21 mouse cellular contexts compared by ENCODE assay signal in the genomic region with DNA sequence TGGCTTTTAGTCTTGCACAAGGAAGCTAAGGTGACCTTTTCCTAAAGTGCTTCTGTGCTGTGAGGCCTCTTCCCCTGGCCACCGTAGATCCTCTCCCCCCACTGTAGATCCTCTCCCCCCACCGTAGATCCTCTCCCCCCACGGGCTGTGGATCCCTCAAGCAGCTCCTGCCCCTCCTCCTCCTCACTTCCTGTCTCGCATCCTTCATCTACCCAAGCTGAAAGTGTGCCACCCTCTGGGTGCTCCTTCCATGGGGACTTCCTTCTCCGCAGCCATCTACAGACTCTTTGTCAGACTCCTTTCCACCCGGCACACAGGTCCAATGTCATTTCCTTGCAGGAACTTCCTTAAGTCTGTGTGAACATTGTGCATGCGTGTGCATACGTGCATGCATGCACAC. TPM values are rescaled to one million over a fixed set of nuclear protein-coding genes. Genes with fewer than 3 reads are reported as not detected.
DNase-seq lines count a peak whose midpoint lies in the region; ATAC-seq lines count a peak whose summit lies in the region.
"Had no signal": no experiment of that assay in that cellular context is flagged by ENCODE, and none has a peak within 500 bp of the region (broad histone marks: within the 10 kb centered on the region; RNA-seq: fewer than 3 reads in every experiment).

No protein-coding gene starts in this region.

- H3K9ac ChIP-seq in heart, embryonic 13.5 days, result no peak overlapping the region
- H3K9ac ChIP-seq in limb, embryonic 13.5 days, result no peak overlapping the region
- H3K9ac ChIP-seq: forebrain, embryonic 13.5 days; lung, embryonic 14.5 days; midbrain, embryonic 12.5 days; neural tube, embryonic 12.5 days had no signal

- no peaks in the 10 kb centered on the region for H3K9me3 ChIP-seq in heart, embryonic 13.5 days
- no peaks in the 10 kb centered on the region for H3K9me3 ChIP-seq in limb, embryonic 13.5 days
- no peaks in the 10 kb centered on the region for H3K9me3 ChIP-seq in midbrain, embryonic 10.5 days (replicated peaks)
- H3K9me3 ChIP-seq: forebrain, embryonic 13.5 days; hindbrain, embryonic 10.5 days; midbrain, embryonic 12.5 days; neural tube, embryonic 12.5 days had no signal

- H3K4me1 ChIP-seq in heart, embryonic 13.5 days, result peaks cover 68% of the 10 kb centered on the region
- H3K4me1 ChIP-seq in limb, embryonic 13.5 days, result peaks cover 30% of the 10 kb centered on the region
- H3K4me1 ChIP-seq in midbrain, embryonic 10.5 days, result peaks cover 6% of the 10 kb centered on the region
- H3K4me1 ChIP-seq: forebrain, embryonic 13.5 days had no signal

- H3K36me3 ChIP-seq in heart, embryonic 13.5 days, result peaks cover 69% of the 10 kb centered on the region
- peaks cover 88% of the 10 kb centered on the region for H3K36me3 ChIP-seq in limb, embryonic 13.5 days
- peaks cover 91% of the 10 kb centered on the region for H3K36me3 ChIP-seq in midbrain, embryonic 10.5 days

- peak overlapping the region; percentile 74; the same call in 1 of the 2 replicates for H3K27ac ChIP-seq in heart, embryonic 13.5 days (replicated peaks)
- H3K27ac ChIP-seq in limb, embryonic 13.5 days, result peak overlapping the region; percentile 48; the same call in 1 of the 2 replicates
- H3K27ac ChIP-seq in midbrain, embryonic 10.5 days (replicated peaks), result no peak overlapping the region
- H3K27ac ChIP-seq: forebrain, embryonic 13.5 days; hindbrain, embryonic 10.5 days; hindbrain, postnatal 0 days; kidney, postnatal 0 days; midbrain, embryonic 12.5 days; neural tube, embryonic 12.5 days had no signal

- DNase-seq in adrenal gland, postnatal 14 days, result peak; percentile 20
- no peak for DNase-seq in adrenal gland, adult 18-20 months (ENCODE audit: low spot score in 2 of 2)
- no peak for DNase-seq in heart, adult 8-10 months (ENCODE audit: low spot score)
- peak; percentile 42 for DNase-seq in thymus, postnatal 0 days (ENCODE audit: low spot score)
- DNase-seq in thymus, adult 18-20 months, result no peak
- DNase-seq in midbrain, embryonic 10.5 days (ENCODE audit: low spot score), result no peak
- DNase-seq: cerebellum, adult 2 months; gastrocnemius, postnatal 36 days; lung, embryonic 14.5 days had no signal

- 69% methylated on average over 8 of the region's 8 CpGs for WGBS in heart, embryonic 13.5 days
- WGBS in limb, embryonic 13.5 days, result 84% methylated on average over 8 of the region's 8 CpGs
- WGBS in midbrain, embryonic 10.5 days, result 85% methylated on average over 8 of the region's 8 CpGs

- no peaks in the 10 kb centered on the region for H3K27me3 ChIP-seq in heart, embryonic 13.5 days (replicated peaks)
- no peaks in the 10 kb centered on the region for H3K27me3 ChIP-seq in limb, embryonic 13.5 days
- H3K27me3 ChIP-seq in midbrain, embryonic 10.5 days (ENCODE audit: low read depth, poor library complexity, severe bottlenecking), result no peaks in the 10 kb centered on the region
- H3K27me3 ChIP-seq: CH12.LX; forebrain, embryonic 13.5 days; midbrain, embryonic 12.5 days; neural tube, embryonic 12.5 days had no signal

- H3K4me3 ChIP-seq in heart, embryonic 13.5 days, result no peak overlapping the region
- H3K4me3 ChIP-seq in limb, embryonic 13.5 days, result no peak overlapping the region
- no peak overlapping the region for H3K4me3 ChIP-seq in midbrain, embryonic 10.5 days
- H3K4me3 ChIP-seq: erythroblast, embryonic 14.5 days; forebrain, embryonic 13.5 days; hindbrain, embryonic 10.5 days; midbrain, embryonic 12.5 days; neural tube, embryonic 12.5 days had no signal

- no peak overlapping the region for H3K4me2 ChIP-seq in heart, embryonic 13.5 days
- H3K4me2 ChIP-seq in limb, embryonic 13.5 days (replicated peaks), result no peak overlapping the region
- H3K4me2 ChIP-seq: forebrain, embryonic 13.5 days; liver, embryonic 11.5 days; lung, embryonic 14.5 days; midbrain, embryonic 12.5 days; neural tube, embryonic 12.5 days had no signal

- no peak for ATAC-seq in heart, embryonic 13.5 days (ENCODE audit: extremely low read depth, insufficient number of reproducible peaks, low FRiP score, low TSS enrichment)
- no peak for ATAC-seq in limb, embryonic 13.5 days (ENCODE audit: low FRiP score, low read depth)
- ATAC-seq: forebrain, embryonic 13.5 days; hindbrain, postnatal 0 days; intestine, postnatal 0 days had no signal

RNA-seq across cellular contexts. Expression of a gene that starts 27.2 kb away (rescaled TPM):
- total RNA-seq in adrenal gland, postnatal 14 days (2021), result 25.6 and 29.0 TPM in 2 replicates
- total RNA-seq in adrenal gland, adult 18-20 months (2021), result 10 to 100 TPM; 14.1 to 18.7 TPM
- polyA plus RNA-seq in heart, embryonic 13.5 days (2015; fragmentation: Nextera tagmentation; extraction: Ambion mirVana), result 6.8 and 7.7 TPM in 2 replicates
- total RNA-seq in heart, adult 8-10 months (2022), result 1 to 10 TPM; 3.2 to 5.2 (median 4.4) TPM
- 5.7 and 6.0 TPM in 2 replicates for polyA plus RNA-seq in thymus, postnatal 0 days (2015; fragmentation: Nextera tagmentation; extraction: Ambion mirVana)
- 14.0 and 14.1 TPM in 2 replicates for polyA plus RNA-seq in limb, embryonic 13.5 days (2015; fragmentation: Nextera tagmentation; extraction: Ambion mirVana)
- 11.0 and 11.3 TPM in 2 replicates for polyA plus RNA-seq in midbrain, embryonic 10.5 days (2016; fragmentation: Nextera tagmentation; extraction: Ambion mirVana)

RNA-seq across cellular contexts. Expression of a gene that starts 37.7 kb away (rescaled TPM):
- total RNA-seq in adrenal gland, postnatal 14 days (2021), result 571 and 598 TPM in 2 replicates
- total RNA-seq in adrenal gland, adult 18-20 months (2021), result 100 to 1,000 TPM; 536 to 790 TPM
- polyA plus RNA-seq in heart, embryonic 13.5 days (2015; fragmentation: Nextera tagmentation; extraction: Ambion mirVana), result 248 and 251 TPM in 2 replicates
- total RNA-seq in heart, adult 8-10 months (2022), result 100 to 1,000 TPM; 230 to 269 (median 248) TPM
- 398 and 433 TPM in 2 replicates for polyA plus RNA-seq in thymus, postnatal 0 days (2015; fragmentation: Nextera tagmentation; extraction: Ambion mirVana)
- polyA plus RNA-seq in limb, embryonic 13.5 days (2015; fragmentation: Nextera tagmentation; extraction: Ambion mirVana), result 287 and 298 TPM in 2 replicates
- 288 and 305 TPM in 2 replicates for polyA plus RNA-seq in midbrain, embryonic 10.5 days (2016; fragmentation: Nextera tagmentation; extraction: Ambion mirVana)

RNA-seq across cellular contexts. Expression of a gene that starts 44.1 kb away (rescaled TPM):
- total RNA-seq in adrenal gland, postnatal 14 days (2021), result 3.9 and 6.8 TPM in 2 replicates
- 1 to 10 TPM; 4.6 to 4.7 TPM for total RNA-seq in adrenal gland, adult 18-20 months (2021)
- 10.5 and 13.7 TPM in 2 replicates for polyA plus RNA-seq in heart, embryonic 13.5 days (2015; fragmentation: Nextera tagmentation; extraction: Ambion mirVana)
- 1 to 10 TPM; 3.0 to 3.4 (median 3.3) TPM for total RNA-seq in heart, adult 8-10 months (2022)
- polyA plus RNA-seq in thymus, postnatal 0 days (2015; fragmentation: Nextera tagmentation; extraction: Ambion mirVana), result 24.3 and 24.7 TPM in 2 replicates
- 17.0 and 19.7 TPM in 2 replicates for polyA plus RNA-seq in limb, embryonic 13.5 days (2015; fragmentation: Nextera tagmentation; extraction: Ambion mirVana)
- 21.3 and 22.1 TPM in 2 replicates for polyA plus RNA-seq in midbrain, embryonic 10.5 days (2016; fragmentation: Nextera tagmentation; extraction: Ambion mirVana)

Comparison
In these comparisons a context has a peak if more than half of its experiments do, and no peak if none do; other contexts are left out.
1. DNase-seq: peak in adrenal gland, postnatal 14 days (single experiment) and thymus, postnatal 0 days (single experiment); none in adrenal gland, adult 18-20 months (0 of 2), heart, adult 8-10 months (single experiment), thymus, adult 18-20 months (0 of 2) and midbrain, embryonic 10.5 days (single experiment).